Mouse (Mus musculus) lung, embryonic 15.5 days (tissue): Measurements from ENCODE around the gene Trim2. TPM values are rescaled to one million over a fixed set of nuclear protein-coding genes. Genes with fewer than 3 reads are reported as not detected.
A peak's percentile ranks its signal among the peaks of the same experiment; 100 is the strongest.

ENCODE experiments used
- ATAC-seq: fragments of 200-750 bp; cut with Nextera tagmentation; 2 replicates; pipeline ENCODE4 v1.8.0; 2017; ENCODE audit warnings: moderate number of reproducible peaks, borderline replicate concordance; ENCODE audit not compliant: low FRiP score, low TSS enrichment; ENCODE audit errors: extremely low read depth
- H3K27ac ChIP-seq: fragments of 300-500 bp; sonication (generic); 2 replicates; pipeline ENCODE4 v1.5.1; 2015; ENCODE audit warnings: moderate library complexity, mild to moderate bottlenecking, inconsistent platforms
- H3K27me3 ChIP-seq: fragments of 300-500 bp; sonication (generic); 2 replicates; pipeline ENCODE4 v1.6.1; 2015; ENCODE audit warnings: inconsistent platforms
- H3K36me3 ChIP-seq: fragments of 300-500 bp; sonication (generic); 2 replicates; pipeline ENCODE4 v1.6.1; 2015; ENCODE audit warnings: inconsistent platforms
- H3K4me1 ChIP-seq: fragments of 300-500 bp; sonication (generic); 2 replicates; pipeline ENCODE4 v1.6.1; 2015; ENCODE audit warnings: inconsistent platforms
- H3K4me2 ChIP-seq: fragments of 300-500 bp; sonication (generic); 2 replicates; pipeline ENCODE4 v1.6.1; 2015; ENCODE audit warnings: inconsistent platforms, mild to moderate bottlenecking, moderate library complexity
- H3K4me3 ChIP-seq: fragments of 300-500 bp; sonication (generic); 2 replicates; pipeline ENCODE4 v1.5.1; 2015; ENCODE audit warnings: mild to moderate bottlenecking, inconsistent platforms
- H3K9ac ChIP-seq: fragments of 300-500 bp; sonication (generic); 2 replicates; pipeline ENCODE4 v1.6.1; 2015; ENCODE audit warnings: inconsistent platforms
- H3K9me3 ChIP-seq: fragments of 300-500 bp; sonication (generic); 2 replicates; pipeline ENCODE4 v1.6.1; 2016; ENCODE audit warnings: inconsistent platforms
- WGBS: fragments of 180-500 bp; shearing (Covaris S2); methylation state at CpG from one replicate; pipeline ENCODE4 v1.1.7; 2015; 5-methylcytosine and 5-hydroxymethylcytosine counted together
- polyA plus RNA-seq: library from polyadenylated mRNA; unstranded; fragments of >200 nt; fragmentation: Nextera tagmentation; extraction: Ambion mirVana; gene quantifications from 2 replicates; pipeline ENCODE4 v1.2.1, GENCODE M21; 2015

Trim2 gene
- polyA plus RNA-seq, 1 experiment from 2014 or later = 31.4 TPM

GRCm38 (mm10) chr3:84337585-84337984 is 30.9 kb upstream of the Trim2 start:
- Histone ChIP-seq H3K4me3 (no peak overlapping the region), H3K36me3 (no peaks in the 10 kb centered on the region)

GRCm38 (mm10) chr3:84336342-84336741 is 29.7 kb upstream of the Trim2 start:
- Histone ChIP-seq H3K4me2 (no peak overlapping the region), H3K27me3 (no peaks in the 10 kb centered on the region), H3K9me3 (no peaks in the 10 kb centered on the region), H3K9ac (no peak overlapping the region), H3K36me3 (no peaks in the 10 kb centered on the region), H3K4me3 (no peak overlapping the region), H3K27ac (no peak overlapping the region), H3K4me1 (peaks cover 23% of the 10 kb centered on the region)
- 80% methylated on average over 12 of the region's 12 CpGs for WGBS
- no peak for ATAC-seq

More at GRCm38 (mm10) chr3:84337585-84337984, 30.9 kb upstream of the Trim2 start:
- no peak overlapping the region for H3K27ac ChIP-seq
- no peak overlapping the region for H3K9ac ChIP-seq
- peak overlapping the region; percentile 4; the same call in 1 of the 2 replicates for H3K4me2 ChIP-seq
- no peak for ATAC-seq
- H3K4me1 ChIP-seq = peaks cover 23% of the 10 kb centered on the region
- WGBS = 33% methylated on average over 10 of the region's 11 CpGs
- no peaks in the 10 kb centered on the region for H3K9me3 ChIP-seq
- H3K27me3 ChIP-seq = no peaks in the 10 kb centered on the region

GRCm38 (mm10) chr3:84335421-84336073 is 28.9 kb upstream of the Trim2 start:
- no peak for ATAC-seq
- H3K4me1 ChIP-seq = peaks cover 23% of the 10 kb centered on the region
- 48% methylated on average over 8 of the region's 8 CpGs for WGBS
- peak overlapping the region; percentile 51 for H3K4me2 ChIP-seq
- H3K4me3 ChIP-seq = no peak overlapping the region
- no peak overlapping the region for H3K9ac ChIP-seq
- H3K36me3 ChIP-seq = no peaks in the 10 kb centered on the region
- H3K27ac ChIP-seq = no peak overlapping the region
- H3K27me3 ChIP-seq = no peaks in the 10 kb centered on the region
- no peaks in the 10 kb centered on the region for H3K9me3 ChIP-seq

GRCm38 (mm10) chr3:84334771-84335420 is 28.2 kb upstream of the Trim2 start:
- Histone ChIP-seq H3K27me3 (no peaks in the 10 kb centered on the region), H3K36me3 (no peaks in the 10 kb centered on the region), H3K4me1 (peaks cover 23% of the 10 kb centered on the region), H3K4me2 (peak overlapping the region; percentile 51), H3K4me3 (peak overlapping the region; percentile 19; the same call in 1 of the 2 replicates), H3K27ac (no peak overlapping the region), H3K9me3 (no peaks in the 10 kb centered on the region), H3K9ac (no peak overlapping the region)
- no peak for ATAC-seq
- 13% methylated on average over 20 of the region's 20 CpGs for WGBS

GRCm38 (mm10) chr3:84333400-84334349 is 27.0 kb upstream of the Trim2 start:
- H3K4me3 ChIP-seq = no peak overlapping the region
- H3K27me3 ChIP-seq = no peaks in the 10 kb centered on the region
- ATAC-seq = peak; percentile 69
- peaks cover 23% of the 10 kb centered on the region for H3K4me1 ChIP-seq
- peak overlapping the region; percentile 10; the same call in 1 of the 2 replicates for H3K4me2 ChIP-seq
- H3K36me3 ChIP-seq = no peaks in the 10 kb centered on the region
- H3K9me3 ChIP-seq = no peaks in the 10 kb centered on the region
- H3K27ac ChIP-seq = peak overlapping the region; percentile 56
- no peak overlapping the region for H3K9ac ChIP-seq
- WGBS = 39% methylated on average over 22 of the region's 22 CpGs

GRCm38 (mm10) chr3:84330210-84330609 is 23.5 kb upstream of the Trim2 start:
- no peak overlapping the region for H3K27ac ChIP-seq
- H3K9me3 ChIP-seq = no peaks in the 10 kb centered on the region
- no peak overlapping the region for H3K4me2 ChIP-seq
- no peak for ATAC-seq
- H3K4me1 ChIP-seq = peaks cover 21% of the 10 kb centered on the region
- no peak overlapping the region for H3K4me3 ChIP-seq
- H3K27me3 ChIP-seq = no peaks in the 10 kb centered on the region
- no peak overlapping the region for H3K9ac ChIP-seq
- no peaks in the 10 kb centered on the region for H3K36me3 ChIP-seq
- WGBS = 82% methylated on average over 2 of the region's 2 CpGs

GRCm38 (mm10) chr3:84324967-84325441 is 18.3 kb upstream of the Trim2 start:
- Histone ChIP-seq H3K36me3 (no peaks in the 10 kb centered on the region), H3K4me2 (no peak overlapping the region), H3K9ac (no peak overlapping the region), H3K4me3 (no peak overlapping the region), H3K27ac (no peak overlapping the region), H3K4me1 (peaks cover 10% of the 10 kb centered on the region; the same call in 1 of the 2 replicates), H3K27me3 (no peaks in the 10 kb centered on the region), H3K9me3 (no peaks in the 10 kb centered on the region)
- ATAC-seq = peak; percentile 42; the same call in 1 of the 2 replicates
- WGBS = 73% methylated on average over 12 of the region's 12 CpGs

GRCm38 (mm10) chr3:84324478-84324877 is 17.8 kb upstream of the Trim2 start:
- Histone ChIP-seq H3K27me3 (no peaks in the 10 kb centered on the region), H3K4me1 (peaks cover 10% of the 10 kb centered on the region; the same call in 1 of the 2 replicates), H3K36me3 (no peaks in the 10 kb centered on the region), H3K9ac (no peak overlapping the region), H3K4me2 (no peak overlapping the region), H3K9me3 (no peaks in the 10 kb centered on the region), H3K27ac (no peak overlapping the region), H3K4me3 (no peak overlapping the region)
- WGBS = 20% methylated on average over 3 of the region's 3 CpGs
- peak; percentile 49; the same call in 1 of the 2 replicates for ATAC-seq

- ATAC-seq = no peak
- peaks cover 10% of the 10 kb centered on the region; the same call in 1 of the 2 replicates for H3K4me1 ChIP-seq
- no peaks in the 10 kb centered on the region for H3K27me3 ChIP-seq
- H3K27ac ChIP-seq = no peak overlapping the region
- no peak overlapping the region for H3K4me3 ChIP-seq
- H3K36me3 ChIP-seq = no peaks in the 10 kb centered on the region
- no peak overlapping the region for H3K9ac ChIP-seq
- no peak overlapping the region for H3K4me2 ChIP-seq
- H3K9me3 ChIP-seq = no peaks in the 10 kb centered on the region
- 30% methylated on average over 6 of the region's 6 CpGs for WGBS
Measured at GRCm38 (mm10) chr3:84324000-84324399, 17.3 kb upstream of the Trim2 start.

- H3K27me3 ChIP-seq = no peaks in the 10 kb centered on the region
- 62% methylated on average over 3 of the region's 3 CpGs for WGBS
- H3K4me1 ChIP-seq = peaks cover 16% of the 10 kb centered on the region
- no peak for ATAC-seq
- no peak overlapping the region for H3K4me3 ChIP-seq
- H3K36me3 ChIP-seq = no peaks in the 10 kb centered on the region
- no peak overlapping the region for H3K4me2 ChIP-seq
- H3K27ac ChIP-seq = no peak overlapping the region
- H3K9ac ChIP-seq = no peak overlapping the region
- H3K9me3 ChIP-seq = no peaks in the 10 kb centered on the region
Measured at GRCm38 (mm10) chr3:84319504-84319903, 12.8 kb upstream of the Trim2 start.

- no peak for ATAC-seq
- Histone ChIP-seq H3K4me3 (no peak overlapping the region), H3K4me2 (no peak overlapping the region), H3K9ac (no peak overlapping the region), H3K9me3 (no peaks in the 10 kb centered on the region), H3K36me3 (no peaks in the 10 kb centered on the region), H3K27me3 (no peaks in the 10 kb centered on the region), H3K4me1 (peaks cover 12% of the 10 kb centered on the region), H3K27ac (no peak overlapping the region)
- WGBS = 86% methylated on average over 4 of the region's 4 CpGs
Measured at GRCm38 (mm10) chr3:84318865-84319264, 12.2 kb upstream of the Trim2 start.
